Mouse (Mus musculus): ENCODE data around the gene Zfp362. TPM values are rescaled to one million over a fixed set of nuclear protein-coding genes. Genes with fewer than 3 reads are reported as not detected.

The Zfp362 gene
- polyA plus RNA-seq, 1 experiment from 2014 or later: 23.8 TPM

- Histone ChIP-seq H3K36me3 (ENCODE audit: insufficient read depth, low read length) (0 out of 2 replicates have a peak, but pooled peaks cover 3% of the 10 kb centered on the region), H3K4me3 (ENCODE audit: low read depth, low read length) (no peak overlapping the region), H3K4me1 (ENCODE audit: insufficient read depth, low read depth, low read length) (0 out of 2 replicates have a peak, but pooled peaks cover 4% of the 10 kb centered on the region), H3K9ac (replicated peaks; ENCODE audit: low read depth) (no peak overlapping the region), H3K27me3 (replicated peaks; ENCODE audit: insufficient read depth, low read length) (no peaks in the 10 kb centered on the region), H3K9me3 (ENCODE audit: low read length) (no peaks in the 10 kb centered on the region), H3K27ac (ENCODE audit: low read length) (no peak overlapping the region), H3K4me2 (replicated peaks; ENCODE audit: low read depth, low read length) (no peak overlapping the region)
- peak; percentile 29; the same call in 1 of the 2 replicates for ATAC-seq
- TF ChIP-seq CTCF (IDR thresholded peaks at IDR 0.05): no peak
- TF ChIP-seq EP300 (IDR thresholded peaks at IDR 0.05): no peak
- no peak for DNase-seq (ENCODE audit: low spot score)
- 73% methylated on average over 5 of the region's 5 CpGs for WGBS
Measured at GRCm38 (mm10) chr4:128770698-128771097, 35.1 kb downstream of the Zfp362 start.

- DNase-seq (ENCODE audit: low spot score): peak; percentile 46
- peak overlapping the region; percentile 69 for H3K27ac ChIP-seq (ENCODE audit: low read length)
- no peak overlapping the region for H3K9ac ChIP-seq (replicated peaks; ENCODE audit: low read depth)
- H3K4me3 ChIP-seq (ENCODE audit: low read depth, low read length): no peak overlapping the region
- peak; percentile 69 for ATAC-seq
- H3K36me3 ChIP-seq (ENCODE audit: insufficient read depth, low read length): 0 out of 2 replicates have a peak, but pooled peaks cover 3% of the 10 kb centered on the region
- no peaks in the 10 kb centered on the region for H3K9me3 ChIP-seq (ENCODE audit: low read length)
- WGBS: 59% methylated on average over 13 of the region's 13 CpGs
- H3K4me1 ChIP-seq (ENCODE audit: insufficient read depth, low read depth, low read length): 0 out of 2 replicates have a peak, but pooled peaks cover 4% of the 10 kb centered on the region
- no peaks in the 10 kb centered on the region for H3K27me3 ChIP-seq (replicated peaks; ENCODE audit: insufficient read depth, low read length)
- no peak overlapping the region for H3K4me2 ChIP-seq (replicated peaks; ENCODE audit: low read depth, low read length)
- peak; percentile 95 for TF ChIP-seq EP300 (IDR thresholded peaks at IDR 0.05)
- TF ChIP-seq CTCF (IDR thresholded peaks at IDR 0.05): no peak
Measured at GRCm38 (mm10) chr4:128769569-128770355, 36.1 kb downstream of the Zfp362 start.

- no peak for DNase-seq (ENCODE audit: low spot score)
- Histone ChIP-seq H3K4me1 (ENCODE audit: insufficient read depth, low read depth, low read length) (0 out of 2 replicates have a peak, but pooled peaks cover 4% of the 10 kb centered on the region), H3K9me3 (ENCODE audit: low read length) (no peaks in the 10 kb centered on the region), H3K4me3 (ENCODE audit: low read depth, low read length) (no peak overlapping the region), H3K4me2 (replicated peaks; ENCODE audit: low read depth, low read length) (no peak overlapping the region), H3K9ac (replicated peaks; ENCODE audit: low read depth) (no peak overlapping the region), H3K27ac (ENCODE audit: low read length) (no peak overlapping the region), H3K27me3 (replicated peaks; ENCODE audit: insufficient read depth, low read length) (no peaks in the 10 kb centered on the region), H3K36me3 (ENCODE audit: insufficient read depth, low read length) (no peaks in the 10 kb centered on the region)
- 54% methylated on average over 13 of the region's 13 CpGs for WGBS
- TF ChIP-seq CTCF (IDR thresholded peaks at IDR 0.05): no peak
- TF ChIP-seq EP300 (IDR thresholded peaks at IDR 0.05): no peak
- no peak for ATAC-seq
Measured at GRCm38 (mm10) chr4:128768120-128768519, 37.7 kb downstream of the Zfp362 start.

GRCm38 (mm10) chr4:128766929-128767328, 38.9 kb downstream of the Zfp362 start:
- ATAC-seq: no peak
- WGBS: 81% methylated on average over 20 of the region's 20 CpGs

GRCm38 (mm10) chr4:128760029-128760428, 45.8 kb downstream of the Zfp362 start:
- Histone ChIP-seq H3K27ac (ENCODE audit: low read length) (no peak overlapping the region), H3K9me3 (ENCODE audit: low read length) (no peaks in the 10 kb centered on the region), H3K27me3 (replicated peaks; ENCODE audit: insufficient read depth, low read length) (no peaks in the 10 kb centered on the region), H3K4me3 (ENCODE audit: low read depth, low read length) (no peak overlapping the region), H3K4me2 (replicated peaks; ENCODE audit: low read depth, low read length) (no peak overlapping the region), H3K9ac (replicated peaks; ENCODE audit: low read depth) (no peak overlapping the region), H3K36me3 (ENCODE audit: insufficient read depth, low read length) (no peaks in the 10 kb centered on the region), H3K4me1 (ENCODE audit: insufficient read depth, low read depth, low read length) (no peaks in the 10 kb centered on the region)
- ATAC-seq: no peak
- no peak for DNase-seq (ENCODE audit: low spot score)
- WGBS: 68% methylated on average over 6 of the region's 6 CpGs
- TF ChIP-seq CTCF (IDR thresholded peaks at IDR 0.05) (no peak), EP300 (IDR thresholded peaks at IDR 0.05) (no peak)

More at GRCm38 (mm10) chr4:128766929-128767328, 38.9 kb downstream of the Zfp362 start:
- TF ChIP-seq CTCF (IDR thresholded peaks at IDR 0.05): no peak
- TF ChIP-seq EP300 (IDR thresholded peaks at IDR 0.05): no peak
- no peak overlapping the region for H3K4me2 ChIP-seq (replicated peaks; ENCODE audit: low read depth, low read length)
- H3K9me3 ChIP-seq (ENCODE audit: low read length): no peaks in the 10 kb centered on the region
- 0 out of 2 replicates have a peak, but pooled peaks cover 4% of the 10 kb centered on the region for H3K4me1 ChIP-seq (ENCODE audit: insufficient read depth, low read depth, low read length)
- H3K27ac ChIP-seq (ENCODE audit: low read length): no peak overlapping the region
- no peak for DNase-seq (ENCODE audit: low spot score)
- H3K9ac ChIP-seq (replicated peaks; ENCODE audit: low read depth): no peak overlapping the region
- no peaks in the 10 kb centered on the region for H3K27me3 ChIP-seq (replicated peaks; ENCODE audit: insufficient read depth, low read length)
- H3K4me3 ChIP-seq (ENCODE audit: low read depth, low read length): no peak overlapping the region
- no peaks in the 10 kb centered on the region for H3K36me3 ChIP-seq (ENCODE audit: insufficient read depth, low read length)

GRCm38 (mm10) chr4:128759214-128759613, 46.6 kb downstream of the Zfp362 start:
- Histone ChIP-seq H3K36me3 (ENCODE audit: insufficient read depth, low read length) (no peaks in the 10 kb centered on the region), H3K4me2 (replicated peaks; ENCODE audit: low read depth, low read length) (no peak overlapping the region), H3K4me3 (ENCODE audit: low read depth, low read length) (no peak overlapping the region), H3K27ac (ENCODE audit: low read length) (no peak overlapping the region), H3K9ac (replicated peaks; ENCODE audit: low read depth) (no peak overlapping the region), H3K9me3 (ENCODE audit: low read length) (no peaks in the 10 kb centered on the region), H3K4me1 (ENCODE audit: insufficient read depth, low read depth, low read length) (no peaks in the 10 kb centered on the region), H3K27me3 (replicated peaks; ENCODE audit: insufficient read depth, low read length) (no peaks in the 10 kb centered on the region)
- 66% methylated on average over 5 of the region's 5 CpGs for WGBS
- no peak for TF ChIP-seq EP300 (IDR thresholded peaks at IDR 0.05)
- TF ChIP-seq CTCF (IDR thresholded peaks at IDR 0.05): no peak
- ATAC-seq: no peak
- DNase-seq (ENCODE audit: low spot score): no peak
